Mouse (Mus musculus) retina, adult 2 months (tissue): ENCODE measurements around the gene Auts2.

Experiments
- DNase-seq: peaks from one replicate; pipeline ENCODE4 v3.0.0-alpha.2; 2012; ENCODE audit warnings: low read depth, low spot score

Auts2 gene

GRCm38 (mm10) chr5:132318026-132318765 lies 224.9 kb downstream of the Auts2 start:
- no peak for DNase-seq

GRCm38 (mm10) chr5:132316897-132317296 lies 226.2 kb downstream of the Auts2 start:
- no peak for DNase-seq

GRCm38 (mm10) chr5:132314300-132314699 lies 228.8 kb downstream of the Auts2 start:
- no peak for DNase-seq

- DNase-seq: no peak
Observed at GRCm38 (mm10) chr5:132307000-132307399, 236.1 kb downstream of the Auts2 start.

GRCm38 (mm10) chr5:132305354-132305934 lies 237.7 kb downstream of the Auts2 start:
- no peak for DNase-seq

GRCm38 (mm10) chr5:132302778-132303177 lies 240.4 kb downstream of the Auts2 start:
- no peak for DNase-seq

GRCm38 (mm10) chr5:132300794-132301193 lies 242.3 kb downstream of the Auts2 start:
- no peak for DNase-seq

- no peak for DNase-seq
Observed at GRCm38 (mm10) chr5:132299716-132300115, 243.4 kb downstream of the Auts2 start.

GRCm38 (mm10) chr5:132298996-132299395 lies 244.1 kb downstream of the Auts2 start:
- no peak for DNase-seq

GRCm38 (mm10) chr5:132297309-132297708 lies 245.8 kb downstream of the Auts2 start:
- DNase-seq: no peak

- no peak for DNase-seq
Observed at GRCm38 (mm10) chr5:132294469-132294868, 248.7 kb downstream of the Auts2 start.

- DNase-seq: no peak
Observed at GRCm38 (mm10) chr5:132292932-132293331, 250.2 kb downstream of the Auts2 start.

GRCm38 (mm10) chr5:132290606-132291535 lies 252.3 kb downstream of the Auts2 start:
- DNase-seq: no peak

- no peak for DNase-seq
Observed at GRCm38 (mm10) chr5:132283741-132284140, 259.4 kb downstream of the Auts2 start.

- no peak for DNase-seq
Observed at GRCm38 (mm10) chr5:132274098-132274898, 268.8 kb downstream of the Auts2 start.

GRCm38 (mm10) chr5:132272132-132272531 lies 271.0 kb downstream of the Auts2 start:
- DNase-seq: no peak

- DNase-seq: no peak
Observed at GRCm38 (mm10) chr5:132270896-132271295, 272.2 kb downstream of the Auts2 start.

- no peak for DNase-seq
Observed at GRCm38 (mm10) chr5:132270074-132270473, 273.1 kb downstream of the Auts2 start.

- no peak for DNase-seq
Observed at GRCm38 (mm10) chr5:132268351-132268967, 274.7 kb downstream of the Auts2 start.

- no peak for DNase-seq
Observed at GRCm38 (mm10) chr5:132265015-132265414, 278.1 kb downstream of the Auts2 start.

- DNase-seq: no peak
Observed at GRCm38 (mm10) chr5:132261750-132262149, 281.4 kb downstream of the Auts2 start.
